Mouse (Mus musculus) thymus, postnatal 14 days (tissue): Measurements from ENCODE around the gene Mesp2.
"Not testable (repeated sequence)": the region's sequence is repeated elsewhere in the genome, so short reads cannot be mapped to it uniquely, and the experiment has no call there.

Experiments
- DNase-seq: peaks from one replicate; pipeline ENCODE4 v3.0.0; 2021

Mesp2 gene

GRCm38 (mm10) chr7:79810611-79811506 is at the start of gene Mesp2:
TSS of gene Mesp2 (plus strand) at chr7:79810727.
- DNase-seq, result peak; percentile 85

GRCm38 (mm10) chr7:79761124-79761876 is 49.2 kb upstream of the Mesp2 start:
- no peak for DNase-seq

- DNase-seq, result no peak
Measured at GRCm38 (mm10) chr7:79762106-79762505, 48.4 kb upstream of the Mesp2 start.

GRCm38 (mm10) chr7:79765991-79766390 is 44.5 kb upstream of the Mesp2 start:
- no peak for DNase-seq

- no peak for DNase-seq
Measured at GRCm38 (mm10) chr7:79769664-79770063, 40.9 kb upstream of the Mesp2 start.

GRCm38 (mm10) chr7:79771561-79772512 is 38.7 kb upstream of the Mesp2 start:
- no peak for DNase-seq

GRCm38 (mm10) chr7:79780647-79781626 is 29.6 kb upstream of the Mesp2 start:
- DNase-seq, result peak; percentile 66

- no peak for DNase-seq
Measured at GRCm38 (mm10) chr7:79781826-79782515, 28.6 kb upstream of the Mesp2 start.

- no peak for DNase-seq
Measured at GRCm38 (mm10) chr7:79782516-79782855, 28.0 kb upstream of the Mesp2 start.

GRCm38 (mm10) chr7:79786295-79786694 is 24.2 kb upstream of the Mesp2 start:
- peak; percentile 64 for DNase-seq

- not testable (repeated sequence) for DNase-seq
Measured at GRCm38 (mm10) chr7:79789812-79790211, 20.7 kb upstream of the Mesp2 start.

- DNase-seq, result peak; percentile 56
Measured at GRCm38 (mm10) chr7:79792635-79793421, 17.7 kb upstream of the Mesp2 start.

GRCm38 (mm10) chr7:79793688-79794087 is 16.8 kb upstream of the Mesp2 start, which contains the start of gene Mesp1:
TSS of gene Mesp1 (minus strand) at chr7:79793788.
- no peak for DNase-seq

- no peak for DNase-seq
Measured at GRCm38 (mm10) chr7:79798606-79799005, 11.9 kb upstream of the Mesp2 start.

- DNase-seq, result peak; percentile 66
Measured at GRCm38 (mm10) chr7:79799048-79799447, 11.5 kb upstream of the Mesp2 start.

GRCm38 (mm10) chr7:79799506-79799905 is 11.0 kb upstream of the Mesp2 start:
- DNase-seq, result no peak

GRCm38 (mm10) chr7:79800336-79800735 is 10.2 kb upstream of the Mesp2 start:
- no peak for DNase-seq

- DNase-seq, result no peak
Measured at GRCm38 (mm10) chr7:79801391-79801790, 9.1 kb upstream of the Mesp2 start.

- DNase-seq, result no peak
Measured at GRCm38 (mm10) chr7:79802037-79802436, 8.5 kb upstream of the Mesp2 start.

- no peak for DNase-seq
Measured at GRCm38 (mm10) chr7:79803887-79804286, 6.6 kb upstream of the Mesp2 start.
